ENCODE assay signal across 22 mouse cellular contexts in the genomic region with DNA sequence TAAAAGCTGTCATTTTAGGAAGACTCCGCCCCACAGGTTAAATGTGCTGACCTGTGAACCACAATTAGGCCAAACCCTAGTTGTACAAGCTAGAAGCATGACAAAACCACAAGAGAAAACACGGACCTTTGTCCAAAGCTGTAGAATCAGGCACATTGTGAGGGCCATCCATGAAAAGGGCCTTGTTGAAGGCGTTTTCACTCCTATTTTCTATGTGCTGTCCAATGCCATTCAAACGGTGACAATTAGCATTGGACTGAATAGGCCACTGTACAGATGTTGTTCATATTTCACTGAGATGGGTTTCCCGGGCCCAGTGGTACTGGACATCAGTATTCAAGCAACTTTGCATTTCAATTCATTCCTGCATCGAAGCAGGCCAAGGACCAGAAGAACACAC.
"Had no signal": no experiment of that assay in that cellular context is flagged by ENCODE, and none has a peak within 500 bp of the region (broad histone marks: within the 10 kb centered on the region; RNA-seq: fewer than 3 reads in every experiment).

No protein-coding gene starts in this region.

- DNase-seq: kidney, adult 18-20 months; kidney, adult 9 months; kidney, postnatal 25 days; left cerebral cortex, postnatal 4 days; liver, postnatal 0 days; lung, embryonic 14.5 days; right cerebral cortex, adult 18-20 months; right cerebral cortex, postnatal 14 days; right cerebral cortex, postnatal 4 days; thymus, postnatal 25 days had no signal

- ATAC-seq: intestine, embryonic 16.5 days; liver, postnatal 0 days; lung, postnatal 0 days; midbrain, embryonic 15.5 days had no signal

- H3K4me3 ChIP-seq: limb, embryonic 12.5 days; limb, embryonic 15.5 days; midbrain, embryonic 12.5 days; midbrain, embryonic 15.5 days; neural tube, embryonic 12.5 days; neural tube, embryonic 15.5 days had no signal

- H3K27ac ChIP-seq: kidney, postnatal 0 days; limb, embryonic 12.5 days; limb, embryonic 15.5 days; liver, embryonic 14.5 days; macrophage; midbrain, embryonic 12.5 days; midbrain, embryonic 15.5 days; neural tube, embryonic 12.5 days; neural tube, embryonic 15.5 days; stomach, postnatal 0 days had no signal
